Mouse (Mus musculus): ENCODE measurements around the gene Phb. TPM values are rescaled to one million over a fixed set of nuclear protein-coding genes. Genes with fewer than 3 reads are reported as not detected.

Phb gene
- polyA plus RNA-seq, 1 experiment from 2014 or later, result 130 TPM

- no peak overlapping the region for H3K4me3 ChIP-seq (ENCODE audit: low read depth, low read length)
- H3K36me3 ChIP-seq (ENCODE audit: control insufficient read depth, insufficient read depth), result no peaks in the 10 kb centered on the region
- peak overlapping the region; percentile 27; the same call in 1 of the 2 replicates for H3K9ac ChIP-seq (ENCODE audit: low read depth, low read length)
- no peaks in the 10 kb centered on the region for H3K9me3 ChIP-seq (replicated peaks; ENCODE audit: control insufficient read depth, low read length)
- peaks cover 14% of the 10 kb centered on the region for H3K4me1 ChIP-seq (ENCODE audit: control insufficient read depth, low read depth, low read length)
- H3K27me3 ChIP-seq (ENCODE audit: control insufficient read depth, insufficient read depth, low read depth, low read length), result no peaks in the 10 kb centered on the region
- H3K4me2 ChIP-seq (ENCODE audit: low read depth, low read length), result peak overlapping the region; percentile 36
- 42% methylated on average over 13 of the region's 13 CpGs for WGBS (ENCODE audit: insufficient replicate concordance)
- peak overlapping the region; percentile 79 for H3K27ac ChIP-seq (ENCODE audit: low read length)
- peak; percentile 86 for ATAC-seq (ENCODE audit: low read depth)
These were observed 34.3 kb downstream of the Phb start for GRCm38 (mm10) chr11:95700778-95701739.

DNA sequence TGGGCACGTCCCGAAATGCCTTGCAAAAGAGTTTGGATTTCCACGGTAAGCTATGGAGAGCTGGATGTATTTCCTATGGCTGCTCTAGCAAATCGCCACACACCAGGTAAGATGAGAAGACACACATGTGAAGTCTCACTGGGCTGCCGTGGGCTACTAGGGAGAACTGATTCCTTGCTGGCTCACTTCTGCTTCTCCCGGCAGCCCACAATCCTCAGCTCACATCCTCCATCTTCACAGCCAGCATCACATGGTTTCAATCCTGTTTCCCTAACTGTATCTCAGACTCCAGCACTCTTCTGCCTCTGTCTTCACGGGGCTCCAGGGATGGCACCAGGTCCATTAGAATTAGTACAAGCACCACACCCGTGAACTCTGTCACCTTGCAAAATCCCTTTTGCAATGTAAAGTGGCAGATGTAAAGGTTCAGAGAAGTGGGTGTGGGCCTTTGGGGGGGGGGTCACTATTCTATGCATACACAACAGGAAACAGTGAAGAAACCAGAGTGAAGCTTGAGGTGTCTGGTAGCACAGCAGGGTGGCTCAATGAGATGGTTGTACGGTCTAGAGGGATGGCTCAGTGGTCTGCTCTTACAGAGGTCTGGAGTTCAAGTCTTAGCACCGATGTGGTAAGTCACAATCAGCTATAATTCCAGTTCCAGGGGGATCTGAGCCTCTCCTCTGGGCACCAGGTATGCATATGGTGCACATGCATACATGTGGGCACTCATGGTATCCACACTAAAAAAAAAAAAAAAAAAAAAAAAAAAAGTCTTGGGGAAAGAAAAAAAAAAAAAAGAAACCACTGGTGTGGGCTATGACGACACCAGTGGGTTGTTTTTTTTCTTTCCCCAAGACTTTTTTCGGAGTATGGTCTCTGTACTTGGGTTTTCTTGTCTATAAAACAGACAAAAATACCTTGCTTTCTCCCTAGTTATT is 37.5 kb downstream of the Phb start:
- Histone ChIP-seq H3K4me3 (ENCODE audit: low read depth, low read length) (no peak overlapping the region), H3K4me2 (ENCODE audit: low read depth, low read length) (no peak overlapping the region), H3K9me3 (replicated peaks; ENCODE audit: control insufficient read depth, low read length) (no peaks in the 10 kb centered on the region), H3K36me3 (ENCODE audit: control insufficient read depth, insufficient read depth) (no peaks in the 10 kb centered on the region), H3K27me3 (ENCODE audit: control insufficient read depth, insufficient read depth, low read depth, low read length) (no peaks in the 10 kb centered on the region), H3K4me1 (ENCODE audit: control insufficient read depth, low read depth, low read length) (peaks cover 19% of the 10 kb centered on the region), H3K27ac (ENCODE audit: low read length) (no peak overlapping the region), H3K9ac (ENCODE audit: low read depth, low read length) (no peak overlapping the region)
- ATAC-seq (ENCODE audit: low read depth), result no peak
- WGBS (ENCODE audit: insufficient replicate concordance), result 79% methylated on average over 12 of the region's 12 CpGs

- Histone ChIP-seq H3K27me3 (ENCODE audit: control insufficient read depth, insufficient read depth, low read depth, low read length) (no peaks in the 10 kb centered on the region), H3K4me1 (ENCODE audit: control insufficient read depth, low read depth, low read length) (peaks cover 19% of the 10 kb centered on the region), H3K36me3 (ENCODE audit: control insufficient read depth, insufficient read depth) (no peaks in the 10 kb centered on the region), H3K9ac (ENCODE audit: low read depth, low read length) (no peak overlapping the region), H3K4me2 (ENCODE audit: low read depth, low read length) (no peak overlapping the region), H3K27ac (ENCODE audit: low read length) (no peak overlapping the region), H3K9me3 (replicated peaks; ENCODE audit: control insufficient read depth, low read length) (no peaks in the 10 kb centered on the region), H3K4me3 (ENCODE audit: low read depth, low read length) (no peak overlapping the region)
- ATAC-seq (ENCODE audit: low read depth), result no peak
- 58% methylated on average over 4 of the region's 4 CpGs for WGBS (ENCODE audit: insufficient replicate concordance)
These were observed 38.2 kb downstream of the Phb start for GRCm38 (mm10) chr11:95704970-95705330.

DNA sequence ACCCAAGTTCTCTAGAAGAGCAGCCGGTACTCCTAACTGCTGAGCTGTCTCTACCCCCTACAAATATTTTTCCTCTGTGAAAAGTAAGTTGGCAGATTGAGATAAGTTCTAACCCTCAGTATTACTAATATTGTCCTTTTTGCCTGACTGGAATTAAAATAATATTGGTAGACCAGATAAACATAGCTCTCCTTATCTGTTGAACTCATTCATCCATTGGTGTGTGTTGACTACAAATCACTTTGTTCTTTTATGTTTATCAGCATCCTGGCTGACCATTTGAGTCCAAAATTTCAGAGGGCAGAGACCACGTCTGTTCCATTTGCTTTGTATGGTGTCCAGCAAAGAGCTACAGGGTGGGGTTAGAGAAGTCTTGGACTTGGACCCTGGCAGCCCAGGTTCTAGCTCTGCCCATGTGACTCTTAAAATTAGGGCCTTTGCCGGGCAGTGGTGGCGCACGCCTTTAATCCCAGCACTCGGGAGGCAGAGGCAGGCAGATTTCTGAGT is 42.8 kb downstream of the Phb start:
- Histone ChIP-seq H3K36me3 (ENCODE audit: control insufficient read depth, insufficient read depth) (no peaks in the 10 kb centered on the region), H3K4me2 (ENCODE audit: low read depth, low read length) (no peak overlapping the region), H3K27me3 (ENCODE audit: control insufficient read depth, insufficient read depth, low read depth, low read length) (no peaks in the 10 kb centered on the region), H3K9me3 (replicated peaks; ENCODE audit: control insufficient read depth, low read length) (no peaks in the 10 kb centered on the region), H3K4me1 (ENCODE audit: control insufficient read depth, low read depth, low read length) (peaks cover 21% of the 10 kb centered on the region), H3K27ac (ENCODE audit: low read length) (no peak overlapping the region), H3K9ac (ENCODE audit: low read depth, low read length) (no peak overlapping the region), H3K4me3 (ENCODE audit: low read depth, low read length) (no peak overlapping the region)
- no peak for ATAC-seq (ENCODE audit: low read depth)
- WGBS (ENCODE audit: insufficient replicate concordance), result 55% methylated on average over 6 of the region's 6 CpGs

DNA sequence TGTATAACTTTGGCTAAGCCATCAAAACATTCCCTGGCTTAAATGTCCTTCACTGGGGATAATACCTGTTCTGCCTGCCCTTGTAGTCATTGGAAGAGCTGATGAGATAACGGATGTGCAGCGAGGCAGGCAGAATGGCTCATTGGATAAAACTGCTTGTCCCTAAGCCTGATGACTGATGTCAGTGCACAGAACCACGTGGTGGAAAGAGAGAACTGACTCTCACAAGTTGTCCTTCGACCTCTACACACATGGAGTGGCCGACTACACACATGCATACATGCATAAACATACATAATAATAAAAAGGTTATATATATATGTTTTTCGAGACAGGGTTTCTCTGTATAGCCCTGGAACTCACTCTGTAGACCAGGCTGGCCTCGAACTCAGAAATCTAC is 43.7 kb downstream of the Phb start:
- H3K27ac ChIP-seq (ENCODE audit: low read length), result no peak overlapping the region
- 67% methylated on average over 7 of the region's 7 CpGs for WGBS (ENCODE audit: insufficient replicate concordance)
- no peaks in the 10 kb centered on the region for H3K36me3 ChIP-seq (ENCODE audit: control insufficient read depth, insufficient read depth)
- H3K4me1 ChIP-seq (ENCODE audit: control insufficient read depth, low read depth, low read length), result peaks cover 29% of the 10 kb centered on the region
- H3K9me3 ChIP-seq (replicated peaks; ENCODE audit: control insufficient read depth, low read length), result no peaks in the 10 kb centered on the region
- no peaks in the 10 kb centered on the region for H3K27me3 ChIP-seq (ENCODE audit: control insufficient read depth, insufficient read depth, low read depth, low read length)
- H3K4me3 ChIP-seq (ENCODE audit: low read depth, low read length), result no peak overlapping the region
- H3K9ac ChIP-seq (ENCODE audit: low read depth, low read length), result no peak overlapping the region
- ATAC-seq (ENCODE audit: low read depth), result no peak
- H3K4me2 ChIP-seq (ENCODE audit: low read depth, low read length), result no peak overlapping the region

DNA sequence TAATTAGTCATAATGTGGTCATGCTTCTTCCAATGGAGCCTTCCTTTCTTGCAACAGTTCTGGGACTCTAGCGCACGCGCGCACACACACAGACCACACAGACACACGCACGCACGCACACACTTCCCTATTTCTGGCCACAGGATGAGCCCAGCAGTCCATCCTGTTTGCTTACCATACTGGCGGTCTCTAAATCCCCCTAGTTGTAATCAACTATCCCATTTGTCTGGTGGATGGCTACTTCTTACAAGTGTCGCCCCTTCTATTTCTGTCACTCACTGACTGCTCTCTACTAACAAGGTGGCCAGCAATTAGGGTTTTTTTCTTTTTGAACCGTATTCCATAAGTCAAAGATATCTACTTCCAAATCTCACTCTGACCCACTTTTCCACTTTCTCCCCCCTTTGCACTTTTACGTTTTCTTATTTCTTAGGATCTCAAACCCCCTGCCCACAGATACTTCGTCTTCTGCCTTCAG is 45.4 kb downstream of the Phb start:
- peaks cover 35% of the 10 kb centered on the region for H3K4me1 ChIP-seq (ENCODE audit: control insufficient read depth, low read depth, low read length)
- WGBS (ENCODE audit: insufficient replicate concordance), result 5% methylated on average over 12 of the region's 12 CpGs
- H3K9ac ChIP-seq (ENCODE audit: low read depth, low read length), result peak overlapping the region; percentile 90
- peak overlapping the region; percentile 97 for H3K4me2 ChIP-seq (ENCODE audit: low read depth, low read length)
- no peak; the same call in 1 of the 2 replicates for ATAC-seq (ENCODE audit: low read depth)
- H3K9me3 ChIP-seq (replicated peaks; ENCODE audit: control insufficient read depth, low read length), result no peaks in the 10 kb centered on the region
- H3K27me3 ChIP-seq (ENCODE audit: control insufficient read depth, insufficient read depth, low read depth, low read length), result no peaks in the 10 kb centered on the region
- no peaks in the 10 kb centered on the region for H3K36me3 ChIP-seq (ENCODE audit: control insufficient read depth, insufficient read depth)
- peak overlapping the region; percentile 84 for H3K4me3 ChIP-seq (ENCODE audit: low read depth, low read length)
- peak overlapping the region; percentile 93 for H3K27ac ChIP-seq (ENCODE audit: low read length)

DNA sequence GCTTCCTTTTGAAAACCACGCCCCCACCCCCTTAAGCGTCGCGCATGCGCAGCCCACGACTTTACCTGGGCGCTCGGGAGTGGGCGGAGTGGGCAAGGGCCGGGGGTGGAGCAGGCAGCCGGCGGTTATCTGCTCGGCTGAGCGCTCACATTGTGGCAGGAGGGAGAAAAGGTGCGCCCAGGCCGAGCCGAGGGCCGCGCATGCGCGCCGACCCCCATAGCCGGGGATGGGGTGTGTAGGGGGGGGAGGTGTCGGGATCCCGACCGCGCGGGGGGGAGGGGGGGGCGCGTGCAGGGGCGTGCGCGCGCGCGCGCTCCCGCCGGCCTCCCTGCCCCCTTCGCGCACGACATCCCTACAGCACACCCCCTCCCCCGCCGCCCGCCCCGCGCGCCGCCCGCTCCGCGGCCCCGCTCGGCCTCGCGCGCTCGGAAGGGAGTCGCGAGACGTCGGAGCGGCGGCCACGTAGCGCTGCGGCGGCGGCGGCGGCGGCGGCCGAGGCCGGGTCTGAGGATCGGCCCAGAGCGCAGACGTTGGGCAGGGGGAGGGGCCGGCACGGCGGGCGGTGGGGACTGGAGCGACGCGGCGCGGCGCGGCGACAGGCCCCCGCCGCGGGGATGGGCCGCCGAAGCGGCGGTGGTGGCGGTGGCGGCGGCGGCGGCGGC is 45.9 kb downstream of the Phb start, which contains the start of gene Zfp652:
Gene Zfp652, plus strand, starts transcription at position 111 of the 662 bp plus-strand sequence.
- Histone ChIP-seq H3K4me3 (ENCODE audit: low read depth, low read length) (peak within 1 kb of the TSS; percentile 84), H3K27ac (ENCODE audit: low read length) (peak within 1 kb of the TSS; percentile 93), H3K9me3 (replicated peaks; ENCODE audit: control insufficient read depth, low read length) (no peaks in the 10 kb centered on the region), H3K27me3 (ENCODE audit: control insufficient read depth, insufficient read depth, low read depth, low read length) (no peaks in the 10 kb centered on the region), H3K36me3 (ENCODE audit: control insufficient read depth, insufficient read depth) (no peaks in the 10 kb centered on the region), H3K9ac (ENCODE audit: low read depth, low read length) (peak within 1 kb of the TSS; percentile 90), H3K4me1 (ENCODE audit: control insufficient read depth, low read depth, low read length) (peaks cover 32% of the 10 kb centered on the region), H3K4me2 (ENCODE audit: low read depth, low read length) (peak within 1 kb of the TSS; percentile 97)
- under 1% methylated on average over 42 of the region's 103 CpGs for WGBS (ENCODE audit: insufficient replicate concordance)
- ATAC-seq (ENCODE audit: low read depth), result peak; percentile 91

- Histone ChIP-seq H3K27ac (ENCODE audit: low read length) (peak overlapping the region; percentile 93), H3K27me3 (ENCODE audit: control insufficient read depth, insufficient read depth, low read depth, low read length) (no peaks in the 10 kb centered on the region), H3K36me3 (ENCODE audit: control insufficient read depth, insufficient read depth) (no peaks in the 10 kb centered on the region), H3K4me1 (ENCODE audit: control insufficient read depth, low read depth, low read length) (peaks cover 31% of the 10 kb centered on the region), H3K4me3 (ENCODE audit: low read depth, low read length) (peak overlapping the region; percentile 84), H3K9ac (ENCODE audit: low read depth, low read length) (peak overlapping the region; percentile 90), H3K4me2 (ENCODE audit: low read depth, low read length) (peak overlapping the region; percentile 97), H3K9me3 (replicated peaks; ENCODE audit: control insufficient read depth, low read length) (no peaks in the 10 kb centered on the region)
- WGBS (ENCODE audit: insufficient replicate concordance), result 0% methylated on average over 40 of the region's 49 CpGs
- ATAC-seq (ENCODE audit: low read depth), result peak; percentile 43
These were observed 46.6 kb downstream of the Phb start for GRCm38 (mm10) chr11:95713225-95713810.
